Mouse (Mus musculus) lung, adult 18-20 months (tissue): ENCODE results near the gene Smim20.

Experiments
- DNase-seq, 2 experiments: peaks; one replicate each; pipeline ENCODE4 v3.0.0; 2022; ENCODE audit warnings: mixed read lengths in 2 of 2

Gene Smim20

GRCm38 (mm10) chr5:53314404-53315167 is 47.7 kb downstream of the Smim20 start:
- peak in 1 of 2 experiments; percentile 15 for DNase-seq

- DNase-seq = no peak
Measured at GRCm38 (mm10) chr5:53315829-53316228, 48.9 kb downstream of the Smim20 start.

- peak in 1 of 2 experiments; percentile 9 for DNase-seq
Measured at GRCm38 (mm10) chr5:53317396-53317795, 50.5 kb downstream of the Smim20 start.

GRCm38 (mm10) chr5:53317885-53318466 is 51.1 kb downstream of the Smim20 start:
- no peak for DNase-seq

GRCm38 (mm10) chr5:53320331-53320730 is 53.4 kb downstream of the Smim20 start:
- no peak for DNase-seq

GRCm38 (mm10) chr5:53321901-53322300 is 55.0 kb downstream of the Smim20 start:
- no peak for DNase-seq

- DNase-seq = no peak
Measured at GRCm38 (mm10) chr5:53322471-53322870, 55.6 kb downstream of the Smim20 start.

- no peak for DNase-seq
Measured at GRCm38 (mm10) chr5:53323121-53323520, 56.2 kb downstream of the Smim20 start.

- DNase-seq = no peak
Measured at GRCm38 (mm10) chr5:53324256-53324655, 57.4 kb downstream of the Smim20 start.

GRCm38 (mm10) chr5:53324791-53325190 is 57.9 kb downstream of the Smim20 start:
- DNase-seq = no peak

GRCm38 (mm10) chr5:53326023-53326422 is 59.1 kb downstream of the Smim20 start:
- peak; percentile 75 to 83 for DNase-seq

- DNase-seq = no peak
Measured at GRCm38 (mm10) chr5:53326491-53326890, 59.6 kb downstream of the Smim20 start.
